Comparison of ENCODE assay signal across 24 mouse cellular contexts in genomic region chr3:65416571-65416970, GRCm38 (mm10). TPM values are rescaled to one million over a fixed set of nuclear protein-coding genes. Genes with fewer than 3 reads are reported as not detected.
DNase-seq lines count a peak whose midpoint lies in the region; ATAC-seq and TF ChIP-seq lines count a peak whose summit lies in the region.
"Had no signal": no experiment of that assay in that cellular context is flagged by ENCODE, and none has a peak within 500 bp of the region (broad histone marks: within the 10 kb centered on the region; RNA-seq: fewer than 3 reads in every experiment).

No protein-coding gene starts in this region.

- TF ChIP-seq CTCF in liver, postnatal 0 days (IDR thresholded peaks at IDR 0.05; ENCODE audit: low read depth) = no peak

- peak; percentile 52 for ATAC-seq in common myeloid progenitor, adult 5-6 weeks (replicated peaks; ENCODE audit: low read depth, poor library complexity, severe bottlenecking)
- peak; percentile 17 to 31; a peak in 1 of 4 replicates for ATAC-seq in hematopoietic stem cell, adult 5-6 weeks (replicated peaks in 1 of 2; ENCODE audit: insufficient read depth in 1 of 2, low FRiP score in 2 of 2, low TSS enrichment in 1 of 2, low read depth in 1 of 2, poor library complexity in 2 of 2, severe bottlenecking in 2 of 2)
- ATAC-seq in midbrain, embryonic 15.5 days (replicated peaks) = no peak
- no peak for ATAC-seq in liver, postnatal 0 days
- ATAC-seq: activated CD4-positive, CD25-positive, alpha-beta regulatory T cell, adult 4 months; CD4-positive, CD25-positive, alpha-beta regulatory T cell, adult 4 months; forebrain, embryonic 13.5 days; forebrain, embryonic 15.5 days; forebrain, postnatal 0 days; Patski had no signal

- no peaks in the 10 kb centered on the region for H3K9me3 ChIP-seq in midbrain, embryonic 15.5 days
- H3K9me3 ChIP-seq in liver, postnatal 0 days (ENCODE audit: low read length) = no peaks in the 10 kb centered on the region
- H3K9me3 ChIP-seq: embryonic facial prominence, embryonic 10.5 days; embryonic facial prominence, embryonic 12.5 days; forebrain, embryonic 13.5 days; forebrain, embryonic 15.5 days; G1E had no signal

- H3K4me1 ChIP-seq in midbrain, embryonic 15.5 days = no peaks in the 10 kb centered on the region
- H3K4me1 ChIP-seq in liver, postnatal 0 days (ENCODE audit: insufficient read depth) = no peaks in the 10 kb centered on the region
- H3K4me1 ChIP-seq: embryonic facial prominence, embryonic 12.5 days; forebrain, embryonic 13.5 days; forebrain, embryonic 15.5 days had no signal

- H3K36me3 ChIP-seq in midbrain, embryonic 15.5 days (replicated peaks) = no peaks in the 10 kb centered on the region
- no peaks in the 10 kb centered on the region for H3K36me3 ChIP-seq in liver, postnatal 0 days (replicated peaks; ENCODE audit: insufficient read depth, low read length)
- H3K36me3 ChIP-seq: embryonic facial prominence, embryonic 10.5 days; embryonic facial prominence, embryonic 12.5 days; forebrain, embryonic 15.5 days; G1E had no signal

- no peak overlapping the region for H3K4me3 ChIP-seq in midbrain, embryonic 15.5 days
- no peak overlapping the region for H3K4me3 ChIP-seq in liver, postnatal 0 days (ENCODE audit: low read depth, low read length)
- H3K4me3 ChIP-seq: embryonic facial prominence, embryonic 10.5 days; embryonic facial prominence, embryonic 12.5 days; forebrain, embryonic 13.5 days; forebrain, embryonic 15.5 days had no signal

- no peak overlapping the region for H3K9ac ChIP-seq in midbrain, embryonic 15.5 days
- H3K9ac ChIP-seq in liver, postnatal 0 days (replicated peaks) = no peak overlapping the region
- H3K9ac ChIP-seq: embryonic facial prominence, embryonic 12.5 days; forebrain, embryonic 13.5 days; forebrain, embryonic 15.5 days; forebrain, postnatal 0 days had no signal

- no peak overlapping the region for H3K4me2 ChIP-seq in midbrain, embryonic 15.5 days
- no peak overlapping the region for H3K4me2 ChIP-seq in liver, postnatal 0 days (ENCODE audit: low read depth, low read length)
- H3K4me2 ChIP-seq: embryonic facial prominence, embryonic 12.5 days; forebrain, embryonic 13.5 days; forebrain, embryonic 15.5 days had no signal

- H3K27me3 ChIP-seq in midbrain, embryonic 15.5 days (replicated peaks) = no peaks in the 10 kb centered on the region
- H3K27me3 ChIP-seq in liver, postnatal 0 days (ENCODE audit: insufficient read depth, low read length) = no peaks in the 10 kb centered on the region
- H3K27me3 ChIP-seq: CH12.LX; embryonic facial prominence, embryonic 12.5 days; forebrain, embryonic 13.5 days; forebrain, embryonic 15.5 days had no signal

- DNase-seq in kidney, adult 9 months = no peak
- DNase-seq in liver, postnatal 0 days = no peak
- DNase-seq: adrenal gland, adult 8-10 months; adrenal gland, postnatal 14 days; adrenal gland, postnatal 36 days; B cell, adult 2 months; cerebellum, adult 11-12 months; cerebellum, adult 2 months; cerebellum, adult 9-10 months; cerebellum, postnatal 14 days; cerebellum, postnatal 36 days; forebrain, postnatal 0 days had no signal

- no peak for TF ChIP-seq EP300 in liver, postnatal 0 days (IDR thresholded peaks at IDR 0.05; ENCODE audit: low read depth)

- no peak overlapping the region for H3K27ac ChIP-seq in midbrain, embryonic 15.5 days
- H3K27ac ChIP-seq in liver, postnatal 0 days (ENCODE audit: low read depth) = no peak overlapping the region
- H3K27ac ChIP-seq: embryonic facial prominence, embryonic 10.5 days; embryonic facial prominence, embryonic 12.5 days; forebrain, embryonic 13.5 days; forebrain, embryonic 15.5 days had no signal

RNA-seq across cellular contexts. Expression of gene Ssr3, which starts 24.1 kb away (rescaled TPM):
- total RNA-seq in common myeloid progenitor, adult 5-6 weeks (2017) = 292 and 293 TPM in 2 replicates
- total RNA-seq in hematopoietic stem cell, adult 5-6 weeks (2017) = 237 and 247 TPM in 2 replicates
- 153 and 154 TPM in 2 replicates for polyA plus RNA-seq in midbrain, embryonic 15.5 days (2015; fragmentation: Nextera tagmentation; extraction: Ambion mirVana)
- polyA plus RNA-seq in liver, postnatal 0 days (2015; fragmentation: Nextera tagmentation; extraction: Ambion mirVana) = 83.6 and 89.5 TPM in 2 replicates

Comparison
In these comparisons a context has a peak if more than half of its experiments do, and no peak if none do; other contexts are left out.
1. ATAC-seq: peak in common myeloid progenitor, adult 5-6 weeks (single experiment) and hematopoietic stem cell, adult 5-6 weeks (2 of 2); none in midbrain, embryonic 15.5 days (single experiment) and liver, postnatal 0 days (single experiment).